Mouse (Mus musculus) bone marrow, adult 2 months (tissue): ENCODE results near the gene Eif2b2. TPM values are rescaled to one million over a fixed set of nuclear protein-coding genes. Genes with fewer than 3 reads are reported as not detected.

Experiments used
- H3K27ac ChIP-seq: fragments of 200-500 bp; 2 replicates; pipeline ENCODE4 v1.5.1; 2012; ENCODE audit warnings: low read depth, mild to moderate bottlenecking, control low read depth, inconsistent platforms, low read length; ENCODE audit not compliant: control insufficient read depth, poor library complexity, insufficient read depth
- H3K4me1 ChIP-seq: fragments of 200-500 bp; 2 replicates; pipeline ENCODE4 v1.6.1; 2011; ENCODE audit warnings: low read length; ENCODE audit not compliant: control insufficient read depth, insufficient read depth
- H3K4me3 ChIP-seq: fragments of 200-500 bp; replicated peaks from 2 replicates; pipeline ENCODE3; 2011; ENCODE audit warnings: mild to moderate bottlenecking, low read depth, low read length, control low read depth; ENCODE audit not compliant: control insufficient read depth
- CTCF ChIP-seq: fragments of 200-500 bp; IDR thresholded peaks from 2 replicates; pipeline ENCODE4 v1.5.1; 2011; ENCODE audit warnings: low read length, control low read depth; ENCODE audit not compliant: control insufficient read depth, insufficient read depth
- POLR2A ChIP-seq: fragments of 200-500 bp; IDR thresholded peaks from 2 replicates; pipeline ENCODE4 v1.6.1; 2011; ENCODE audit warnings: low read depth, mild to moderate bottlenecking, control low read depth, low read length, borderline replicate concordance; ENCODE audit not compliant: control insufficient read depth
- WGBS: fragments of 180-500 bp; shearing (Covaris S2); methylation state at CpG from one replicate; pipeline ENCODE4 v1.1.7; 2018; 5-methylcytosine and 5-hydroxymethylcytosine counted together
- polyA plus RNA-seq: library from polyadenylated mRNA; stranded (reverse); fragments of >200 nt; gene quantifications from 2 replicates; pipeline ENCODE4 v1.2.4, GENCODE M21; 2011; ENCODE audit warnings: low replicate concordance; ENCODE audit not compliant: missing spikeins, insufficient read depth, insufficient read length

Gene Eif2b2
- polyA plus RNA-seq, 1 experiment: 32.9 TPM

GRCm38 (mm10) chr12:85266248-85266647 lies 47.0 kb downstream of the Eif2b2 start:
- no peaks in the 10 kb centered on the region for H3K4me1 ChIP-seq
- WGBS: 74% methylated on average over 3 of the region's 3 CpGs
- H3K27ac ChIP-seq: no peak overlapping the region
- no peak overlapping the region for H3K4me3 ChIP-seq
- no peak for TF ChIP-seq CTCF
- TF ChIP-seq POLR2A: no peak

GRCm38 (mm10) chr12:85269821-85270220 lies 50.5 kb downstream of the Eif2b2 start:
- WGBS: 45% methylated on average over 3 of the region's 3 CpGs
- H3K4me1 ChIP-seq: no peaks in the 10 kb centered on the region
- H3K27ac ChIP-seq: no peak overlapping the region
- H3K4me3 ChIP-seq: no peak overlapping the region
- TF ChIP-seq CTCF: no peak
- TF ChIP-seq POLR2A: no peak

- TF ChIP-seq CTCF: peak; percentile 32; the same call in 1 of the 2 replicates
- TF ChIP-seq POLR2A: peak; percentile 62; the same call in 1 of the 2 replicates
- Histone ChIP-seq H3K27ac (peak within 1 kb of the TSS; percentile 35; the same call in 1 of the 2 replicates), H3K4me3 (peak within 1 kb of the TSS; percentile 88), H3K4me1 (no peaks in the 10 kb centered on the region)
- 1% methylated on average over 35 of the region's 35 CpGs for WGBS
These were observed 51.0 kb downstream of the Eif2b2 start, which contains the start of gene Mlh3 for GRCm38 (mm10) chr12:85270319-85270718. Gene Mlh3 (minus strand): TSS chr12:85270599.

GRCm38 (mm10) chr12:85271132-85271842 lies 52.0 kb downstream of the Eif2b2 start:
- WGBS: 55% methylated on average over 7 of the region's 7 CpGs
- Histone ChIP-seq H3K4me3 (no peak overlapping the region), H3K27ac (no peak overlapping the region), H3K4me1 (no peaks in the 10 kb centered on the region)
- TF ChIP-seq POLR2A (no peak), CTCF (no peak)

GRCm38 (mm10) chr12:85271843-85272206 lies 52.5 kb downstream of the Eif2b2 start:
- TF ChIP-seq POLR2A (no peak), CTCF (no peak)
- no peak overlapping the region for H3K4me3 ChIP-seq
- H3K4me1 ChIP-seq: no peaks in the 10 kb centered on the region
- H3K27ac ChIP-seq: no peak overlapping the region
- WGBS: 71% methylated on average over 4 of the region's 4 CpGs

GRCm38 (mm10) chr12:85273508-85273907 lies 54.2 kb downstream of the Eif2b2 start:
- TF ChIP-seq POLR2A (no peak), CTCF (no peak)
- H3K27ac ChIP-seq: no peak overlapping the region
- no peaks in the 10 kb centered on the region for H3K4me1 ChIP-seq
- H3K4me3 ChIP-seq: no peak overlapping the region
- 78% methylated on average over 10 of the region's 10 CpGs for WGBS

Other genes starting within 250 kb of the Eif2b2 start
- 76.1 and 122 TPM in 2 replicates for gene Fcf1, start 248.6 kb upstream of the Eif2b2 start, polyA plus RNA-seq
- 16.9 and 28.6 TPM in 2 replicates for gene Arel1, start 248.6 kb upstream of the Eif2b2 start, polyA plus RNA-seq
- 15.0 and 36.2 TPM in 2 replicates for gene Ylpm1, start 223.2 kb upstream of the Eif2b2 start, polyA plus RNA-seq
- 2.2 and 2.9 TPM in 2 replicates for gene Prox2, start 108.7 kb upstream of the Eif2b2 start, polyA plus RNA-seq
- 87.0 and 102 TPM in 2 replicates for gene Dlst, start 108.6 kb upstream of the Eif2b2 start, polyA plus RNA-seq
- 0.63 TPM in 1 of 2 replicates, not detected in the other for gene Rps6kl1, start 68.2 kb upstream of the Eif2b2 start, polyA plus RNA-seq
- gene Pgf, start 41.7 kb upstream of the Eif2b2 start, polyA plus RNA-seq: 1.6 TPM in 1 of 2 replicates, not detected in the other
- 5.2 and 6.2 TPM in 2 replicates for gene Mlh3, start 51.1 kb downstream of the Eif2b2 start, polyA plus RNA-seq
- 8.1 and 20.6 TPM in 2 replicates for gene Acyp1, start 69.0 kb downstream of the Eif2b2 start, polyA plus RNA-seq
- 0.72 TPM in 1 of 2 replicates, not detected in the other for gene Zc2hc1c, start 69.1 kb downstream of the Eif2b2 start, polyA plus RNA-seq
- gene Nek9, start 119.9 kb downstream of the Eif2b2 start, polyA plus RNA-seq: 14.2 and 25.4 TPM in 2 replicates
- gene Tmed10, start 155.4 kb downstream of the Eif2b2 start, polyA plus RNA-seq: 39.8 and 59.6 TPM in 2 replicates